Mouse (Mus musculus) heart, adult 8-10 months (tissue): Measurements from ENCODE around the gene Igfbp3. TPM values are rescaled to one million over a fixed set of nuclear protein-coding genes. Genes with fewer than 3 reads are reported as not detected.

Source experiments
- DNase-seq: peaks from one replicate; pipeline ENCODE4 v3.0.0; 2022; ENCODE audit warnings: low spot score
- total RNA-seq, 4 experiments: library from RNA; stranded (reverse); gene quantifications; 2 replicates each; pipeline ENCODE4 v1.2.4; 2022

Igfbp3 gene
- total RNA-seq, 4 experiments from 2014 or later: 19.5 to 46.4 (median 24.3) TPM

- no peak for DNase-seq
Measured at GRCm38 (mm10) chr11:7212126-7212798, 1.5 kb downstream of the Igfbp3 start.

GRCm38 (mm10) chr11:7211211-7211610 is 2.5 kb downstream of the Igfbp3 start:
- no peak for DNase-seq

- DNase-seq: peak; percentile 45
Measured at GRCm38 (mm10) chr11:7210343-7210742, 3.4 kb downstream of the Igfbp3 start.

- DNase-seq: no peak
Measured at GRCm38 (mm10) chr11:7203846-7204245, 9.9 kb downstream of the Igfbp3 start.

- no peak for DNase-seq
Measured at GRCm38 (mm10) chr11:7202206-7202605, 11.5 kb downstream of the Igfbp3 start.

GRCm38 (mm10) chr11:7200393-7200783 is 13.3 kb downstream of the Igfbp3 start:
- no peak for DNase-seq

GRCm38 (mm10) chr11:7199736-7200392 is 13.9 kb downstream of the Igfbp3 start:
- DNase-seq: peak; percentile 45

- no peak for DNase-seq
Measured at GRCm38 (mm10) chr11:7198481-7199256, 15.1 kb downstream of the Igfbp3 start.

- no peak for DNase-seq
Measured at GRCm38 (mm10) chr11:7198006-7198405, 15.7 kb downstream of the Igfbp3 start.

GRCm38 (mm10) chr11:7197491-7197941 is 16.2 kb downstream of the Igfbp3 start, which contains the start of gene Igfbp1:
Igfbp1 (plus strand) TSS chr11:7197782.
- no peak for DNase-seq

GRCm38 (mm10) chr11:7195312-7195685 is 18.4 kb downstream of the Igfbp3 start:
- no peak for DNase-seq

- DNase-seq: no peak
Measured at GRCm38 (mm10) chr11:7194432-7195311, 19.1 kb downstream of the Igfbp3 start.

GRCm38 (mm10) chr11:7193134-7193533 is 20.6 kb downstream of the Igfbp3 start:
- no peak for DNase-seq

- DNase-seq: no peak
Measured at GRCm38 (mm10) chr11:7192710-7193109, 21.0 kb downstream of the Igfbp3 start.

GRCm38 (mm10) chr11:7188469-7188868 is 25.3 kb downstream of the Igfbp3 start, which contains the start of gene Gm11985:
Gm11985 (minus strand) TSS chr11:7188569.
- no peak for DNase-seq

GRCm38 (mm10) chr11:7187472-7187871 is 26.3 kb downstream of the Igfbp3 start:
- no peak for DNase-seq

GRCm38 (mm10) chr11:7184420-7184819 is 29.3 kb downstream of the Igfbp3 start:
- no peak for DNase-seq

- DNase-seq: no peak
Measured at GRCm38 (mm10) chr11:7182409-7183042, 31.2 kb downstream of the Igfbp3 start.

- no peak for DNase-seq
Measured at GRCm38 (mm10) chr11:7179276-7179675, 34.4 kb downstream of the Igfbp3 start.

GRCm38 (mm10) chr11:7178724-7179123 is 35.0 kb downstream of the Igfbp3 start:
- no peak for DNase-seq

GRCm38 (mm10) chr11:7173664-7174063 is 40.1 kb downstream of the Igfbp3 start:
- DNase-seq: no peak
